Mouse (Mus musculus) liver, embryonic 11.5 days (tissue): ENCODE data around the gene Scml4. TPM values are rescaled to one million over a fixed set of nuclear protein-coding genes. Genes with fewer than 3 reads are reported as not detected.

ENCODE experiments used
- ATAC-seq: fragments of 200-750 bp; cut with Nextera tagmentation; replicated peaks from 2 replicates; pipeline ENCODE4 v1.8.0; 2017; ENCODE audit warnings: moderate number of reproducible peaks, mild to moderate bottlenecking, moderate TSS enrichment, moderate library complexity; ENCODE audit not compliant: low FRiP score
- DNase-seq: peaks from one replicate; pipeline ENCODE4 v3.0.0-alpha.2; 2017; ENCODE audit warnings: low spot score
- H3K27ac ChIP-seq: fragments of 300-500 bp; sonication (generic); 2 replicates; pipeline ENCODE4 v1.5.1; 2014; ENCODE audit warnings: mild to moderate bottlenecking, low read depth, low read length, control low read depth
- H3K27me3 ChIP-seq: fragments of 300-500 bp; sonication (generic); replicated peaks from 2 replicates; pipeline ENCODE4 v1.6.1; 2014; ENCODE audit warnings: low read length, mixed read lengths; ENCODE audit not compliant: control insufficient read depth, insufficient read depth
- H3K36me3 ChIP-seq: fragments of 300-500 bp; sonication (generic); 2 replicates; pipeline ENCODE4 v1.6.1; 2014; ENCODE audit warnings: mild to moderate bottlenecking, low read length, moderate library complexity, mixed read lengths; ENCODE audit not compliant: control insufficient read depth, insufficient read depth
- H3K4me1 ChIP-seq: fragments of 300-500 bp; sonication (generic); replicated peaks from 2 replicates; pipeline ENCODE4 v1.6.1; 2014; ENCODE audit warnings: low read length, mixed read lengths; ENCODE audit not compliant: control insufficient read depth, insufficient read depth
- H3K4me2 ChIP-seq: fragments of 300-500 bp; sonication (generic); 2 replicates; pipeline ENCODE4 v1.6.1; 2014; ENCODE audit warnings: mild to moderate bottlenecking, control low read depth, moderate library complexity
- H3K4me3 ChIP-seq: fragments of 300-500 bp; sonication (generic); 2 replicates; pipeline ENCODE4 v1.5.1; 2014; ENCODE audit warnings: low read depth, low read length, control low read depth
- H3K9ac ChIP-seq: fragments of 300-500 bp; sonication (generic); 2 replicates; pipeline ENCODE4 v1.6.1; 2014; ENCODE audit warnings: low read depth, low read length, control low read depth
- H3K9me3 ChIP-seq: fragments of 300-500 bp; sonication (generic); 2 replicates; pipeline ENCODE4 v1.6.1; 2016; ENCODE audit warnings: low read length, inconsistent platforms, mixed read lengths; ENCODE audit not compliant: control insufficient read depth
- WGBS: fragments of 180-500 bp; shearing (Covaris S2); extraction: QIAGEN DNeasy Blood & Tissue Kit; methylation state at CpG from one replicate; pipeline ENCODE4 v1.1.7; 2014; 5-methylcytosine and 5-hydroxymethylcytosine counted together
- polyA plus RNA-seq: library from polyadenylated mRNA; unstranded; fragments of >200 nt; fragmentation: Nextera tagmentation; extraction: Ambion mirVana; gene quantifications from 2 replicates; pipeline ENCODE4 v1.2.1, GENCODE M21; 2014

The Scml4 gene
- polyA plus RNA-seq, 1 experiment from 2014 or later = 0.40 TPM

DNA sequence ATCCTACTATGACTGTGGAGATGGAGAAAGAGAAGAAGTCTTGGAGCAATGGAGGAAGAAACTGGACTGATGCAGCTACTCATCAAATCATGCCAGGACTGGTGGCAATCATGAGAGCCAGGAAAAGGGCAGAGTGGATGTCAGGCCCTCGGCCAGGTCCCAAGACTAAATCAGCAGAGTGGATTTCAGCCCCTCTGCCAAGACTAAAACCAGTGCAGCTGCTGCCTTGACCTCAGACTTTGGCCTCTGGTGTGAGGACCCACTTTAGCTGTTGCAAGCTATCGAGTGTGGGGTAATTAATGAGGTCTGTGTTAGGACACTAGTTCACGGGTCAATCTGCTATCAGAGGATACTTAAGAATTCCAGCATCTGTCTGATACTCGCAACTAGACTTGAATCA lies 30.2 kb downstream of the Scml4 start:
- Histone ChIP-seq H3K4me2 (no peak overlapping the region), H3K9me3 (no peaks in the 10 kb centered on the region), H3K9ac (no peak overlapping the region), H3K36me3 (no peaks in the 10 kb centered on the region), H3K27ac (no peak overlapping the region), H3K27me3 (no peaks in the 10 kb centered on the region), H3K4me1 (no peaks in the 10 kb centered on the region), H3K4me3 (no peak overlapping the region)
- 63% methylated on average over 4 of the region's 4 CpGs for WGBS
- DNase-seq (no peak), ATAC-seq (no peak)

DNA sequence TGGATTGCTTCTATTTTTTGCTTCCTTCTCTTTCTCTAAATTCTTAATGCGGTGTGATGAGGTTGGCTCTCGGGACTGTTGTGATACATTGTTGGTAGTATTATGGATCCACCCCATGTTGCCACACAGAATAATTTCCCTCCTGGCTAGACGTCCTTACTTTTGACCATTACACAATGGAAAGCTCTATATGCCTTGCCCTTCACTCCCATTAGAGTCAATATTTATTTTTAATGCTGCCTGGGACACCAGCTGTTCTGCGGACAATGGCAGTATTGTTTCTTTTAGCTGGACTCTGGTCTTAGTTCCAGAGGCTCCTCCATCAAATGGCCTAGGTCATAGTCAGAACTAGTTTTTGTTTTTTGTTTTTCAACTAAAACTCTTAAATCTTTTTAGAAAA lies 32.1 kb downstream of the Scml4 start:
- DNase-seq (no peak), ATAC-seq (no peak)
- WGBS = 81% methylated on average over 4 of the region's 4 CpGs
- Histone ChIP-seq H3K27ac (no peak overlapping the region), H3K9ac (no peak overlapping the region), H3K4me1 (no peaks in the 10 kb centered on the region), H3K9me3 (no peaks in the 10 kb centered on the region), H3K4me3 (no peak overlapping the region), H3K4me2 (no peak overlapping the region), H3K36me3 (no peaks in the 10 kb centered on the region), H3K27me3 (no peaks in the 10 kb centered on the region)

DNA sequence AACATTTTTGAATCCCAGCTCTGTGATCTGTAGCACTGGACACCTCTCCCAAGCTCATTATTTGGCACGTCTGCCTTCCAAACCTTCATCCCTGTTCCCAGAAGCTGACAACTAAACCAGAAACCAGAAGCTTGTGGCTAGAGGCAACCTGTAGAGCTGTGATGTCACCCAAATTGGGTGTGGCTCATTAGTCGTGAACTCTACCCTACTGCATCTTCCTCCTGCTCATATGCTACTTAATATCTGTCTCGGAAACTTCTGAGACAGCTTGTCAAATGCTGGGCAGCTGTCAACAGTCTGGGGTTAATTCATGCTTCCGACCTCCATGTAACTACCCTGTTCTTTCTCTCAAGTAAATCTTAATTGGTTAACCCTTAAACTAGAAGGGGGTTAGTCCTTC lies 32.8 kb downstream of the Scml4 start:
- Histone ChIP-seq H3K36me3 (no peaks in the 10 kb centered on the region), H3K4me2 (no peak overlapping the region), H3K27me3 (no peaks in the 10 kb centered on the region), H3K4me3 (no peak overlapping the region), H3K27ac (no peak overlapping the region), H3K4me1 (no peaks in the 10 kb centered on the region), H3K9ac (no peak overlapping the region), H3K9me3 (no peaks in the 10 kb centered on the region)
- ATAC-seq (no peak), DNase-seq (no peak)
- WGBS = 61% methylated on average over 4 of the region's 4 CpGs

DNA sequence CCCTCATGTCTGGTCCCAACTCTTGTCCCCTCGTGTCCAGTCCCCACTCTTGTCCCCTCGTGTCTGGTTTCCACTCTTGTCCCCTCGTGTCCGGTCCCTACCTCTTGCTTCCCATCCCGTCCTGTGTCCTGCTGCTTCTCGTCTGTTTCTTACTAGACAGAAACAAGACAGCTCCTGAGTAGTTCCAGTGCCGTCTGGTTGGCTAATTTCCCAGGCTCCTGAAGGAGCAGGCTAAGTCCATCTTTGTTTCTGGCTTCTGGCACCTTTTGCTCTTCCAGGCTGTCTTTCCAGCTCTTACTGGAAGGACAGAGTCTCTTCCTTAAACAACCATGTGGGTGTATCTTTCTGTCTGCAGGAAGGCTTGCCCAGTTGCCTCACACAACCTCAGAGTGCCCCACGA lies 33.7 kb downstream of the Scml4 start:
- Histone ChIP-seq H3K4me2 (no peak overlapping the region), H3K9me3 (no peaks in the 10 kb centered on the region), H3K4me3 (no peak overlapping the region), H3K27ac (no peak overlapping the region), H3K9ac (no peak overlapping the region), H3K27me3 (no peaks in the 10 kb centered on the region), H3K4me1 (no peaks in the 10 kb centered on the region), H3K36me3 (no peaks in the 10 kb centered on the region)
- no peak for DNase-seq
- no peak for ATAC-seq
- WGBS = 70% methylated on average over 8 of the region's 8 CpGs

DNA sequence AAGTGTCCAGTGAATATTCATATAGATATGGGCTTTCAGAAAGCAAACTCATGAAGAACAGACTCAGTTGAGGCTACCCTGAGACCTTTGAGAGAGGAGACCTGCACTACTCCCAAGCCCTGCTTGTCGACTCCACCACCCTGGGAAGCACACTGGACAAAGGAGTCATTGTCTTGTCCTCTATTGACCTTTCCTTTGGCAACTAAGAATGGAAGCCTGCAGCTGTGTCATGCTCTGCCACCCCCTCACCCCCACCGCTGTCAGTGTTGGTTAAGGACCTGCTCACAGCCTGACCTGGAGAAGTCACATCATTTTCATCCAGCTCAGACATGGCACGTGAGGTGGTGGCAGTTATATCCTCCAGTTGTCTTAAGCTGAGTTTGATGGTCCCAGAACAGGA lies 34.1 kb downstream of the Scml4 start:
- no peaks in the 10 kb centered on the region for H3K27me3 ChIP-seq
- 67% methylated on average over 3 of the region's 3 CpGs for WGBS
- no peaks in the 10 kb centered on the region for H3K36me3 ChIP-seq
- no peak overlapping the region for H3K27ac ChIP-seq
- no peak overlapping the region for H3K4me2 ChIP-seq
- DNase-seq (no peak), ATAC-seq (no peak)
- H3K9me3 ChIP-seq = no peaks in the 10 kb centered on the region
- no peak overlapping the region for H3K9ac ChIP-seq
- H3K4me1 ChIP-seq = no peaks in the 10 kb centered on the region
- no peak overlapping the region for H3K4me3 ChIP-seq

DNA sequence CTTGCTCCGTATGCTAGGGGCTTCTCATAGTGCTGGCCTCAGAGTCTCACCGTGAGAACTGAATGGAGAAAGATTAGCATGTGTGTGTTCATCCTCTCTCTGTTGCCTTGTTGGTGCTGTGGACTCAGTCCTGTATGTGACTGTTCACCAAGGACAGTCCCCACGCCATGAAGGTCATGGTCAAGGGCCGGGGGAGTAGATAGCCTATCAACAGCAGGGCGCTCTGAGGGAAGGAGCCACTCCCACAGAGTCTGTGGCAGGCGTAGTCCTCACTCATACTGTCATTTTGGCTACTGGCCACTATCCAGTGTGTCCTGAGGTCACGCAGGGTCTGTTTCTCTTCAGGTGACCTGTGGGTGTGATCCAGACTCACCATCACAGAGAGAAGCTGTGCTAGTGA lies 34.5 kb downstream of the Scml4 start:
- Histone ChIP-seq H3K9ac (no peak overlapping the region), H3K4me1 (no peaks in the 10 kb centered on the region), H3K27me3 (no peaks in the 10 kb centered on the region), H3K4me3 (no peak overlapping the region), H3K27ac (no peak overlapping the region), H3K4me2 (no peak overlapping the region), H3K36me3 (no peaks in the 10 kb centered on the region), H3K9me3 (no peaks in the 10 kb centered on the region)
- no peak for DNase-seq
- ATAC-seq = no peak
- 73% methylated on average over 7 of the region's 7 CpGs for WGBS

DNA sequence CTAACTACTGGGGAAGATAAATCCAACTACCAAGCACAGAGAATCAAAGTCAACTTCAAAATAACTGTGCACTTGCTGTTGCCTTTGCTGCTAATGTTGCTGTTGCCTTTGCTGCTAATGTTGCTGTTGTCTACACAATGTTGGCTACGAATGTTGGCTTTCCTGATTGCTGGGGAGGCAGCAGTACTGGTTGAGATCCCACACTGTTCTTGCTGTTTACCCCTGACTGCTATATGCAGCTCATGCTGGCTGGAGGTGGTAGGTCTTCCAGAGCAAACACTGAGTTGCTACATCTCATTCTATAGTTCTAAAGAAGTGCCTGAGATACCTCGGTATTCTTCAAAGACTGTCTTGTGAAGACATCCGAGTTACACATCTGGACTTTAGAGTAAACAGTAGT lies 36.5 kb downstream of the Scml4 start:
- WGBS = 81% methylated on average over 3 of the region's 3 CpGs
- H3K4me3 ChIP-seq = no peak overlapping the region
- no peak for ATAC-seq

DNA sequence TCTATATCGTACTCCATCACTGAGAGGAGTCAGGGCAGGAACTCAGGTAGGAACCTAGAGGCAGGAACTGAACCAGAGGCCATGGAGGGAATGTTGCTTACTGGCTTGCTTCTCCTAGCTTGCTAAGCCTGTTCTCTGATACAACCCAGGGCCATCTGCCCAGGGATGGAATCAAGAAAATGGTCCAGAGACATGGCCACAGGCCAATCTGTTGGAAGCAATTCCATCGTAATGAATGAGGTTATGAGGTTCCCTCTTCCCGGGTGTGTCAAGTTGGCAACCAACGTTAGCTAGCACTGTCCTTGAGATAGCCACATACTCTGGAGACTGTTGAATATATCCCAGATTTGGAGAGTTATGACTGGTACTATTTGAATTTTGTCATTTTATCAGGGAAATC lies 37.0 kb downstream of the Scml4 start:
- DNase-seq (no peak), ATAC-seq (no peak)

More for the DNA sequence above, 36.5 kb downstream of the Scml4 start:
- no peak for DNase-seq
- Histone ChIP-seq H3K9me3 (no peaks in the 10 kb centered on the region), H3K4me1 (no peaks in the 10 kb centered on the region), H3K27ac (no peak overlapping the region), H3K9ac (no peak overlapping the region), H3K36me3 (no peaks in the 10 kb centered on the region), H3K4me2 (no peak overlapping the region), H3K27me3 (no peaks in the 10 kb centered on the region)

DNA sequence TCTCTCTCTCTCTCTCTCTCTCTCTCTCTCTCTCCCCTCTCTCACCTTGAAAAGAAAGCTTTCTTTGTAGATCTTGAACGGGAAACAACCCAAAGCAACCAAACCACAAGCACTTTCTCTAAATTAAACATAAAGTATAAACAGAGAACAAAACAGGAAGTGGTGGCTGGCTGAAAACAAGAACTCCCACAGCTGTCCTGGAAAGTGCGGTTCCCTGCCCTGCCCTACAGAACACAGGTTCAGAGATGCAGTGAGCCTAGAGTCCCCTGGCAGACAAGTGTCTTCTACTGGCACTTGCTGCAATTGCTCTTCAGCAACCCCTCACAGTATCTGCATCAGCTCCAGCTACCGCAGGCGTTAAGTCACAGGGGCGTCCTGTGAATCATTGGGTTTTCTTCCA lies 37.5 kb downstream of the Scml4 start:
- Histone ChIP-seq H3K9me3 (no peaks in the 10 kb centered on the region), H3K27me3 (no peaks in the 10 kb centered on the region), H3K27ac (no peak overlapping the region), H3K4me2 (no peak overlapping the region), H3K36me3 (no peaks in the 10 kb centered on the region), H3K4me3 (no peak overlapping the region), H3K4me1 (no peaks in the 10 kb centered on the region), H3K9ac (no peak overlapping the region)
- DNase-seq = no peak
- 54% methylated on average over 5 of the region's 5 CpGs for WGBS
- ATAC-seq = no peak

More for the DNA sequence above, 37.0 kb downstream of the Scml4 start:
- H3K4me2 ChIP-seq = no peak overlapping the region
- H3K27me3 ChIP-seq = no peaks in the 10 kb centered on the region
- H3K4me1 ChIP-seq = no peaks in the 10 kb centered on the region
- H3K9ac ChIP-seq = no peak overlapping the region
- no peaks in the 10 kb centered on the region for H3K9me3 ChIP-seq
- 81% methylated on average over 4 of the region's 4 CpGs for WGBS
- no peak overlapping the region for H3K27ac ChIP-seq
- no peak overlapping the region for H3K4me3 ChIP-seq
- no peaks in the 10 kb centered on the region for H3K36me3 ChIP-seq
